Mouse (Mus musculus): ENCODE measurements around the gene Zbtb7b.

- TF ChIP-seq CTCF (IDR thresholded peaks at IDR 0.05; ENCODE audit: borderline replicate concordance, extremely low read depth, insufficient read depth, insufficient read length) (no peak), POLR2A (IDR thresholded peaks at IDR 0.05; ENCODE audit: borderline replicate concordance, extremely low read depth, insufficient read depth, insufficient read length, poor library complexity, severe bottlenecking) (no peak)
Measured at GRCm38 (mm10) chr3:89330948-89331347, 63.6 kb downstream of the Zbtb7b start.

All from brain, embryonic 14.5 days (tissue).